Mouse (Mus musculus) forebrain, embryonic 15.5 days (tissue): ENCODE measurements around the gene Atp6v1g3. TPM values are rescaled to one million over a fixed set of nuclear protein-coding genes. Genes with fewer than 3 reads are reported as not detected.

Source experiments
- ATAC-seq: fragments of 200-750 bp; cut with Nextera tagmentation; replicated peaks from 2 replicates; pipeline ENCODE4 v1.8.0; 2017; ENCODE audit warnings: mild to moderate bottlenecking, moderate TSS enrichment, moderate library complexity
- H3K27ac ChIP-seq: fragments of 300-500 bp; sonication (generic); replicated peaks from 2 replicates; pipeline ENCODE4 v1.5.1; 2015; ENCODE audit warnings: mild to moderate bottlenecking, inconsistent platforms
- H3K27me3 ChIP-seq: fragments of 300-500 bp; sonication (generic); 2 replicates; pipeline ENCODE4 v1.6.1; 2015; ENCODE audit warnings: inconsistent platforms
- H3K36me3 ChIP-seq: fragments of 300-500 bp; sonication (generic); 2 replicates; pipeline ENCODE4 v1.6.1; 2015; ENCODE audit warnings: mild to moderate bottlenecking, inconsistent platforms
- H3K4me1 ChIP-seq: fragments of 300-500 bp; sonication (generic); 2 replicates; pipeline ENCODE4 v1.6.1; 2015; ENCODE audit warnings: inconsistent platforms
- H3K4me2 ChIP-seq: fragments of 300-500 bp; sonication (generic); replicated peaks from 2 replicates; pipeline ENCODE4 v1.6.1; 2015; ENCODE audit warnings: mild to moderate bottlenecking, inconsistent platforms
- H3K4me3 ChIP-seq: fragments of 300-500 bp; sonication (generic); 2 replicates; pipeline ENCODE4 v1.5.1; 2015; ENCODE audit warnings: mild to moderate bottlenecking, inconsistent platforms
- H3K9ac ChIP-seq: fragments of 300-500 bp; sonication (generic); replicated peaks from 2 replicates; pipeline ENCODE4 v1.6.1; 2015; ENCODE audit warnings: mild to moderate bottlenecking, inconsistent platforms
- H3K9me3 ChIP-seq: fragments of 300-500 bp; sonication (generic); 2 replicates; pipeline ENCODE4 v1.6.1; 2016; ENCODE audit warnings: inconsistent platforms
- WGBS: fragments of 180-500 bp; shearing (Covaris S2); methylation state at CpG from one replicate; pipeline ENCODE4 v1.1.7; 2015; ENCODE audit warnings: mixed read lengths; 5-methylcytosine and 5-hydroxymethylcytosine counted together
- polyA plus RNA-seq: library from polyadenylated mRNA; unstranded; fragments of >200 nt; fragmentation: Nextera tagmentation; extraction: Ambion mirVana; gene quantifications from 2 replicates; pipeline ENCODE4 v1.2.1, GENCODE M21; 2015

Gene Atp6v1g3
- polyA plus RNA-seq, 1 experiment from 2014 or later, result not detected

DNA sequence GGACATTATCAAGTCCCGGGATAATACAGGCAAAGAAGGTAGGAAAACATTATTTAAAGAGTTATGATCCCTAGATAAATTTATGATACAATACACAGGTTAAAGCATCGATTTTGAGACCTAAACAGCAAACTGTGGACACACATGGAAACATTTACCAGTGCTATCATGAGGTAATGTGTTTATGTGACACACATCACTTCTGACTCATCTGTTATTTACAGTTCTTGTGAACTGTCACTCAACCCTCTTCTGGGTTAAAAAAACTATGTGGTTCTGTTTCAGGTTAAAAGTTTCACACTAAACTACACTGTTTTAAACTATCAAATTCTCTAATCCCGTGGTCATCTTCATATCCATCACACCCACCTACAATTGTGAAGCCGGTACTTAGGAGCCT is 14.8 kb upstream of the Atp6v1g3 start:
- Histone ChIP-seq H3K4me2 (no peak overlapping the region), H3K27me3 (no peaks in the 10 kb centered on the region), H3K36me3 (no peaks in the 10 kb centered on the region), H3K4me3 (no peak overlapping the region), H3K9me3 (no peaks in the 10 kb centered on the region), H3K4me1 (no peaks in the 10 kb centered on the region), H3K9ac (no peak overlapping the region), H3K27ac (no peak overlapping the region)
- ATAC-seq, result no peak
- 82% methylated on average over 4 of the region's 4 CpGs for WGBS

DNA sequence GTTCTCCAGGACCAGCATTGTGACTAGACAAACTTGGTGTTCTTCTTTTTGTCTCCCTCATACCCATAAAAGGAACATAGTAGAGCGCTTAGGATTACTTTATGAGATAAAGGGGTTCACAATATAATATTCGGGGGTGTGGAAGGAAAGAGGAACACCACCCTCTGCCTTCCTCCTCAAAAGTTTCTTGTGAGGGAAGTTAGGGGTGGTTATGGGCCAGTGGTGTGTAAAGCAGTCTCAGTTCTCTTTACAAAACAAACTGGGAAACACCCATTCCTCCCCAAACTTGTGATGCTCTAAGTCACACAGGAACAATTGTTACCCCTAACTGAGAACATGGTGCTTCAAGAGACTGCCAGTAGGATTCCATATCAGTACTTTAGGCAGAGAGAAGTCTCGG is 12.0 kb upstream of the Atp6v1g3 start:
- Histone ChIP-seq H3K4me3 (no peak overlapping the region), H3K27ac (no peak overlapping the region), H3K9ac (no peak overlapping the region), H3K27me3 (no peaks in the 10 kb centered on the region), H3K4me2 (no peak overlapping the region), H3K9me3 (no peaks in the 10 kb centered on the region), H3K36me3 (no peaks in the 10 kb centered on the region), H3K4me1 (no peaks in the 10 kb centered on the region)
- no peak for ATAC-seq
- WGBS, result 86% methylated on average over 3 of the region's 3 CpGs

DNA sequence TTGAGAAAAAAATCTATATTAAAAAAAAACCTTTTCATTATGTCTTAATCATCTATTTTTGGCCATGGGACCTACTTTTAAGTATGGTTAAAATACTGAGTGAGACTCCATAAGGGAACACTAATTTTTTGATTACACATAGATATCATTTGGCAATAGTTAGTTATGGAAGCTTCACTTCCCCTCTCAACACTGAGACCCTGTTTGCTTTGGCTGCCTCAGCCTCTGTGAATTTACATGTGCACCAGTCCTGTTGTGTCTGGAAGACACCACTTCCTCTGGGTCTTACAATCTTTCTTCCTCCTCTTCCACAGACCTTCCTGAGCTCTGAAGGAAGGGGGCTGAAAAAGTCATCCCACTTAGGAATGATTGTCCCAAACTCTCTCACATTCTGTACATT is 11.1 kb upstream of the Atp6v1g3 start:
- Histone ChIP-seq H3K4me1 (no peaks in the 10 kb centered on the region), H3K27me3 (no peaks in the 10 kb centered on the region), H3K9ac (no peak overlapping the region), H3K27ac (no peak overlapping the region), H3K4me3 (no peak overlapping the region), H3K9me3 (no peaks in the 10 kb centered on the region), H3K4me2 (no peak overlapping the region), H3K36me3 (no peaks in the 10 kb centered on the region)
- ATAC-seq, result no peak

DNA sequence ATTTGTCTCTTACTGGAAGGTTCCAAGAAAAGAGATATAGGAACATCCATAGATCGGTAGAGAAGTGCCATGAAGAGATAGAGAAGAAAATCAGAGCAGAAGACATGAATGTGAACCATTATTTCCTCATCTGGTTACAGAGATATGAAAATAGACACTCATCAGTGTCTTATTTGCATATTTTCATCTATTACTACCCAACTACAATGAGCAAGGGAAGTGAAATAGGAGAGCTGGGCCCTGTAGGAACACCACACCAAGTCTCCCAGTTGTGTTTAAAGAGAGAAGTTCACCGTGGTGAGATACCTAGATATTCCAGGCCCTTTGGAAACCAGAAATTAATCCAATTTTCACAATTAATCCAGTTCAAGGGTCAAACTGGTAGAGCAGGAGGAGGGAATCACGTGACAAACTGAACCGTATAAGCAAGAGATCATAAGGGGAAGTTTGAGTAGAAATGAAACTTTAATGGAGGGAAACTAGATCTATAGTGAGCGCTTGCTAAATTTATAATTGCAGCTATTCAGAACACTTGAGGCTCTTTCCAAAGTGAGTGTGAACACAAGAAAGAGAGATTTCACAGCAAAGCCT is 6.0 kb upstream of the Atp6v1g3 start:
- no peak overlapping the region for H3K4me2 ChIP-seq
- no peak overlapping the region for H3K4me3 ChIP-seq
- H3K27ac ChIP-seq, result no peak overlapping the region
- H3K4me1 ChIP-seq, result no peaks in the 10 kb centered on the region
- WGBS, result 93% methylated on average over 5 of the region's 5 CpGs
- H3K9me3 ChIP-seq, result no peaks in the 10 kb centered on the region
- H3K9ac ChIP-seq, result no peak overlapping the region
- no peak for ATAC-seq
- H3K27me3 ChIP-seq, result no peaks in the 10 kb centered on the region
- H3K36me3 ChIP-seq, result no peaks in the 10 kb centered on the region

DNA sequence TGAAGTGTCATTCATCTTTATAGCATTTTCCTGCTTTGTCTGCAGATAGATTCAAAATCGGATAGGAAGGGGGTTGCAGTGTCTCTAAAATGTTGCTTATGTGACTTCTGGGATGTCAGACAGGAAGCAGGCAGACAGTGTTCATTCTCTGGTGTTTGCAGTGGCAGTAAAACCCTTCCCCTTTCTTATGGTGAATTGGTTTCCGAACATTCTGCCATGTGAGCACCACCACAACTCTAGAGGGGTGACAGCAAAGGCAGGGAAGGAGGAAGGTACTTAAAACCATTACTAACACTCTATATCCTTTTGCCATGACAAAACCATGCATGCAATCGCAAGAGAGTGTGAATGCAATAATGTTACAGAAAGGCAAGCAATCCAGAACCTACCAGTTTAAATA is 1.4 kb downstream of the Atp6v1g3 start:
- WGBS, result 89% methylated on average over 3 of the region's 3 CpGs
- H3K36me3 ChIP-seq, result no peaks in the 10 kb centered on the region
- H3K9ac ChIP-seq, result no peak overlapping the region
- no peak overlapping the region for H3K27ac ChIP-seq
- no peaks in the 10 kb centered on the region for H3K4me1 ChIP-seq
- ATAC-seq, result no peak
- no peaks in the 10 kb centered on the region for H3K27me3 ChIP-seq
- no peaks in the 10 kb centered on the region for H3K9me3 ChIP-seq
- no peak overlapping the region for H3K4me3 ChIP-seq
- no peak overlapping the region for H3K4me2 ChIP-seq

DNA sequence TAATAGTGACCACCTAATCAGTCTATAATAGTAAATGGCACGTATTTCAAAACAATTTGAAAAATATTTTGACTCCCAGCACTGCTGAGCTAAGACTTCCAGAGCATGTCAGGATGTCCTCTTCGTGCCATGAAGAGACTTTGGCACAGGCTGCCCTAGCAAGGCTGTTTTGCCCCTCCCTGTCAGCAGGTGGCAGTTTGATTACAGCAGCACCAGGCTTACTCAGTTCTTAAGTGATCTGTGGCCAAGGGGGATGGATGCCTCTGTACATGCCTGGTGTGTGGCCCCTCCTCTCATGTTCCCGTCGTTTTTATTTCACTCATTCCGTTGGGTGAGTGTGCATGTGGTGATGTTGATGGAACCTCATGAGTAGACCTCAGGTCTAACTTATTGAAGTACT is 2.3 kb downstream of the Atp6v1g3 start:
- Histone ChIP-seq H3K27ac (no peak overlapping the region), H3K36me3 (no peaks in the 10 kb centered on the region), H3K4me1 (no peaks in the 10 kb centered on the region), H3K4me2 (no peak overlapping the region), H3K9me3 (no peaks in the 10 kb centered on the region), H3K9ac (no peak overlapping the region), H3K27me3 (no peaks in the 10 kb centered on the region), H3K4me3 (no peak overlapping the region)
- WGBS, result 62% methylated on average over 5 of the region's 5 CpGs
- no peak for ATAC-seq

DNA sequence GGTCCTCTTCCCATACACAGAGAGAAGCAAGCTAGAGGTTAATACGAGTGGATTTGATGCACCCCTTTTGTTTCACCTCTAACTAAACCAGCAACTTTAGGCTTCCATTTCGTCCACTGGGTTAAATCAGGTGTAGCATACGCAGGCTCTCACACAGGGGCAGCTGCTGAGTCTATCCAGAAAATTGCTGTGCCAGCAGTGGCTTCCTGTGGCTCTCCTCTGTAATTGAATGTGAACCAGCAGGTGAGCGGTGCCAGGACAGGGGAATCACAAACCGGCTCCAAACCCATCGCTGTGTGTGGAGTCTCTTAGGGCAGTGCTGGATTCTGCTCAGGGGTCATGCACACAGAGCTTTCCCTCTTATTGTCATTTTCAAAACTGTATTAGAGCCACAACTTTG is 7.6 kb downstream of the Atp6v1g3 start:
- H3K4me1 ChIP-seq, result peaks cover 13% of the 10 kb centered on the region
- H3K9ac ChIP-seq, result no peak overlapping the region
- H3K27me3 ChIP-seq, result no peaks in the 10 kb centered on the region
- 52% methylated on average over 6 of the region's 6 CpGs for WGBS
- H3K4me3 ChIP-seq, result no peak overlapping the region
- no peak overlapping the region for H3K4me2 ChIP-seq
- no peak for ATAC-seq
- no peaks in the 10 kb centered on the region for H3K36me3 ChIP-seq
- no peaks in the 10 kb centered on the region for H3K9me3 ChIP-seq
- H3K27ac ChIP-seq, result no peak overlapping the region

DNA sequence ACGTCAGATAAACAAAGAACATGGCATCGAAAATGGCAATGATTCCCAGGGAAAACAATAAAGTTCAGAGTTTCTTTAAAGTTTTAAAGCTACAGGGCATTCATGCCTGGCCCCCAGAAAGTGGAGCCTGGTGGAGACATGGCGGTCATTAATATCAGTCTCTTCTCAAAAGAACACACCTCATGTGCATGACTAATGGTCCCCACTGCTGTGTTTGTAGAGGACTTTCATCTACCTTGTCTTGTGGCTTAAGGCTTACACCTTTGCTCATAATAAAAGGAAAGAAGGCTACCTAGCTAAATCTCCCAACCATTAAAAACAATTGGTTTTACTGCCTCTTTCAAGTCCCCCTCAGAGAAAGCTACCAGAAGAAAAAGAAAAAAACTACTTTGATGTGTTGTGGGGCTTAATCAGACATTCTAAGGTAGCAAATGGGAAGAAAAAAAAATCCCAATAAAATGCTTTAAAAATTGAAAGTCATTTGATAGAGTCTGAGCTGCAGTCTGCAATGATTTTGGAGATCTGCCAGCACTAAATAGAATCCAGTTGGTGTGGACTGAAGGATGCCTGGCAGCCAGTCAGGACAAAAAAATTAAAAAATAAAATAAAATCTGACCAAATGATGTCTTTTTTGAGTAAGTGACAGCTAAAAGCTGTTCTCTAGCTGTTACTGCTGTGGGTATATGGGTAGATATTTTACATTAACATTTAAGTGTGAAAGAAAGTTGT is 9.0 kb downstream of the Atp6v1g3 start:
- Histone ChIP-seq H3K27me3 (no peaks in the 10 kb centered on the region), H3K4me2 (no peak overlapping the region), H3K9me3 (no peaks in the 10 kb centered on the region), H3K4me1 (peaks cover 13% of the 10 kb centered on the region), H3K9ac (no peak overlapping the region), H3K36me3 (no peaks in the 10 kb centered on the region), H3K27ac (no peak overlapping the region), H3K4me3 (no peak overlapping the region)
- WGBS, result 71% methylated on average over 3 of the region's 3 CpGs
- no peak; the same call in 1 of the 2 replicates for ATAC-seq

DNA sequence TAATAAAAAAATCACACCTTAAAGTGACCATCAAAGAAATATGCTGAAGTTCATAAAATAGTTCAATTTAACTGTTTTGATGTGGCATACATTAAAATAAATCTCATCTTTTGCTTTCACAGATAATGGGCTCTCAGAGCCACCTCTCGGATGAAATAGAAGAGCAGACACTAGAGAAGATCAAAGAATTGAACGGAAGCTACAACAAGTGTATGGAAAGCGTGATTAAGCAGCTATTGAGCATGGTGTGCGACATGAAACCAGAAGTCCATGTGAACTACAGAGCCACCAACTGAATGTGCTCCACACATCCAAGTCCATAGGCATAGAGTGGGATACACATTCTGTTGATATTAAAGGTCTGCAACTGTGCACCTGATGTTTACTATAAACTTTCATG is 14.1 kb downstream of the Atp6v1g3 start:
- Histone ChIP-seq H3K4me3 (no peak overlapping the region), H3K4me2 (no peak overlapping the region), H3K9ac (no peak overlapping the region), H3K27me3 (no peaks in the 10 kb centered on the region), H3K27ac (no peak overlapping the region), H3K4me1 (peaks cover 14% of the 10 kb centered on the region), H3K9me3 (no peaks in the 10 kb centered on the region), H3K36me3 (no peaks in the 10 kb centered on the region)
- 88% methylated on average over 4 of the region's 4 CpGs for WGBS
- no peak for ATAC-seq

DNA sequence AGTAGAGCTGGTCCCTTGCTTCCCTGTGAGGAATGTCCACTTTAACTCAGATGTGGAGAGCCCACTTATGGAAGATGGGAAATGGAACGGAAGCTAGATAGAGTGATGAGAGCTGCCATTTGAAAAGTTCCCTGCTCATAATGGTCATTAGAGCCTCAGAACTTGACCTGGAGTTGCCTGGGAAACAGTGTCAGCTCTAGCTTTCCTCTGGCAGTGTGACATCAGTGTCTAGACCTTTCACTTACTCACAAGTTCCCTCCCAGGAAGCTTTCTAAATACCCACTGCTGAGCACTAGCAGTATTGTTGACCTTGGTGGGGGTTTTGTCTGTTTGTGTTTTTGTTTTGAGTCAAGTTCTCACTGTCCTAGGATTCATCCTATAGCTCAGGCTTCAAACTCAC is 15.2 kb downstream of the Atp6v1g3 start:
- Histone ChIP-seq H3K4me2 (no peak overlapping the region), H3K27me3 (no peaks in the 10 kb centered on the region), H3K36me3 (no peaks in the 10 kb centered on the region), H3K9ac (no peak overlapping the region), H3K4me1 (peaks cover 13% of the 10 kb centered on the region; the same call in 1 of the 2 replicates), H3K4me3 (no peak overlapping the region), H3K9me3 (no peaks in the 10 kb centered on the region), H3K27ac (no peak overlapping the region)
- no peak for ATAC-seq
- WGBS, result 41% methylated on average over 1 of the region's 1 CpGs

DNA sequence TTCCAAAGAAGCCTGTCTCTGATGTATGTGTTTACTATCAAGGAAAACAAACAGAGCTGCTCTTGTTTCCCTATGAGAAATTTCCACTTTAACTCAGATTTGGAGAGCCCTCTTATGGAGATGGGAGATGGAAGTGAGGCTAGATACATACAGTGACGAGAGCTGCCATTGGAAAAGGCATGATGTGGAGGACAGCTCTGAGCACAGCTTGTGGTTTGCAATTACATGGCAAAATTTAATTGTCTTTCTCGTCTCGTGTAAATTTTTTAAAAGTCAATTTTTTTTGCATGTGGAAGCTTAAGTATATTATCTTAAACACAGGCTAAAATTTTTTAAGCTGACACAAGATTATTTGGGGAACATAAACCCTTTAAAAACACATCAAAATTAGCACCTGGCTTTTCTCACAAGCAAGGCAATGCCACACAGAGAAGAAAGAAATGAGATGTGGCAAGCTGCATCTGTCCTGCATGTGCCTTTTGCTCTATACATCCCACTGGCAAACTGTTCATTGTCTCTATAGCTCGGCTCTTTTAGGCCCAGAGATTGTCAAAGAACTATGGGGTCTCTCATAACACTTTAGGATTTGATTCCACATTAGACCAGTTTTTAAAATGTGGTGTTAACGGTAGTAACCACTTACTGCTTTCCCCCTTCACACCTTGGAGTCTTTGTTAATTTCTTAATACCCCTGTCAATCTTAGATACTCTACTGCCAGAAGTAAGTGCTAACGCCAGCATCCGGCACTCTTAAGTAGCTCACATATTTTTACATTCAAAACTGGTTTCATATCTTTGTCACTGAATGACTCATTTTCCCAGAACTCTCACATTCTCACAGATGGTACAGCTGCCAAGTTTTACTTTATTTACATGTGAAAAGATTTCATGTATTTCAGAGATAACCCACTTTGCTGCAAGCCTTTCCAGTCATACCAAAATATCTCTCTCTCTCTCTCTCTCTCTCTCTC is 16.2 kb downstream of the Atp6v1g3 start:
- H3K4me2 ChIP-seq, result no peak overlapping the region
- 37% methylated on average over 7 of the region's 7 CpGs for WGBS
- no peaks in the 10 kb centered on the region for H3K9me3 ChIP-seq
- H3K27ac ChIP-seq, result peak overlapping the region; percentile 46; the same call in 1 of the 2 replicates
- H3K9ac ChIP-seq, result no peak overlapping the region
- H3K4me3 ChIP-seq, result no peak overlapping the region
- no peaks in the 10 kb centered on the region for H3K36me3 ChIP-seq
- peak; percentile 73 for ATAC-seq
- peaks cover 13% of the 10 kb centered on the region; the same call in 1 of the 2 replicates for H3K4me1 ChIP-seq
- H3K27me3 ChIP-seq, result no peaks in the 10 kb centered on the region

DNA sequence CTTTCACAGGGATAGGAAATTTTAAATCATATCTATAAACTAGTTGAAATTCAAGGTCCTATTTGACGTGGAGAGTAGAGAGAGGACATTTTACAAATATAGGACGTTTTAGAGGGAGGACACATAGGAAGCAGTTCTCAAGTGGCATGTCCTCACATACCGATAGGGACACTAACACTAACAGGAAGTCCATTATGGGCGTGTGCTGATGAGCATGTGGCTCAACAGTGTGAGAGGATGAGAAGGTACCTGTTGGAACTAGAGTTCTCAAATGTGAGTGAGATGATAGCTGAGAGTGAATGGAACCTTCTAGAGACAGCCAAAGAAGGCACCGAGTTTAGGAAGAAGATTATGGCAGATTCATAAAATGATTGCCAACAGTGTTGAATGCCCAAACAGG is 17.9 kb downstream of the Atp6v1g3 start:
- H3K27me3 ChIP-seq, result no peaks in the 10 kb centered on the region
- no peak overlapping the region for H3K27ac ChIP-seq
- no peak overlapping the region for H3K9ac ChIP-seq
- 89% methylated on average over 5 of the region's 5 CpGs for WGBS
- H3K4me3 ChIP-seq, result no peak overlapping the region
- H3K36me3 ChIP-seq, result no peaks in the 10 kb centered on the region
- ATAC-seq, result no peak
- H3K9me3 ChIP-seq, result no peaks in the 10 kb centered on the region
- H3K4me1 ChIP-seq, result peaks cover 13% of the 10 kb centered on the region; the same call in 1 of the 2 replicates
- no peak overlapping the region for H3K4me2 ChIP-seq
